ENCODE assay signal across 28 mouse cellular contexts in genomic region chr3:100707117-100707516, GRCm38 (mm10). TPM values are rescaled to one million over a fixed set of nuclear protein-coding genes. Genes with fewer than 3 reads are reported as not detected.
DNase-seq lines count a peak whose midpoint lies in the region; ATAC-seq and TF ChIP-seq lines count a peak whose summit lies in the region.
"Had no signal": no experiment of that assay in that cellular context is flagged by ENCODE, and none has a peak within 500 bp of the region (broad histone marks: within the 10 kb centered on the region; RNA-seq: fewer than 3 reads in every experiment).

No protein-coding gene starts in this region.

- no peak overlapping the region for H3K9ac ChIP-seq in heart, embryonic 15.5 days
- no peak overlapping the region for H3K9ac ChIP-seq in kidney, embryonic 16.5 days (replicated peaks; ENCODE audit: low read length)
- no peak overlapping the region for H3K9ac ChIP-seq in lung, postnatal 0 days (replicated peaks; ENCODE audit: low read depth)
- H3K9ac ChIP-seq: embryonic facial prominence, embryonic 15.5 days; forebrain, embryonic 12.5 days; forebrain, postnatal 0 days; hindbrain, embryonic 14.5 days; liver, embryonic 12.5 days; liver, postnatal 0 days; midbrain, embryonic 12.5 days; neural tube, embryonic 13.5 days had no signal

- no peaks in the 10 kb centered on the region for H3K9me3 ChIP-seq in heart, embryonic 15.5 days (replicated peaks)
- H3K9me3 ChIP-seq in kidney, embryonic 16.5 days (ENCODE audit: low read length): no peaks in the 10 kb centered on the region
- no peaks in the 10 kb centered on the region for H3K9me3 ChIP-seq in lung, postnatal 0 days (ENCODE audit: low read length)
- H3K9me3 ChIP-seq: embryonic facial prominence, embryonic 10.5 days; embryonic facial prominence, embryonic 15.5 days; forebrain, embryonic 12.5 days; liver, embryonic 12.5 days; midbrain, embryonic 12.5 days; neural tube, embryonic 13.5 days had no signal

- H3K4me2 ChIP-seq in heart, embryonic 15.5 days: no peak overlapping the region
- no peak overlapping the region for H3K4me2 ChIP-seq in kidney, embryonic 16.5 days (replicated peaks; ENCODE audit: low read depth, low read length)
- no peak overlapping the region for H3K4me2 ChIP-seq in lung, postnatal 0 days (replicated peaks; ENCODE audit: low read depth, low read length)
- H3K4me2 ChIP-seq: embryonic facial prominence, embryonic 15.5 days; forebrain, embryonic 12.5 days; hindbrain, embryonic 14.5 days; liver, embryonic 12.5 days; midbrain, embryonic 12.5 days; neural tube, embryonic 13.5 days had no signal

- H3K27ac ChIP-seq in heart, embryonic 15.5 days: peak overlapping the region; percentile 34; the same call in 1 of the 2 replicates
- peak overlapping the region; percentile 13; the same call in 1 of the 2 replicates for H3K27ac ChIP-seq in kidney, embryonic 16.5 days (ENCODE audit: low read length)
- H3K27ac ChIP-seq in lung, postnatal 0 days (ENCODE audit: low read length): no peak overlapping the region
- H3K27ac ChIP-seq: embryonic facial prominence, embryonic 10.5 days; embryonic facial prominence, embryonic 15.5 days; forebrain, embryonic 12.5 days; hindbrain, embryonic 14.5 days; liver, embryonic 12.5 days; midbrain, embryonic 12.5 days; neural tube, embryonic 13.5 days; stomach, postnatal 0 days had no signal

- no peak for ATAC-seq in heart, embryonic 15.5 days (replicated peaks; ENCODE audit: insufficient number of reproducible peaks, insufficient read depth, low FRiP score, low read depth)
- ATAC-seq in kidney, embryonic 16.5 days (ENCODE audit: low FRiP score, low TSS enrichment): peak; percentile 47; the same call in 1 of the 2 replicates
- ATAC-seq in lung, postnatal 0 days: peak; percentile 54
- ATAC-seq: forebrain, postnatal 0 days; liver, embryonic 12.5 days; liver, postnatal 0 days had no signal

- no peaks in the 10 kb centered on the region for H3K36me3 ChIP-seq in heart, embryonic 15.5 days
- no peaks in the 10 kb centered on the region for H3K36me3 ChIP-seq in kidney, embryonic 16.5 days (ENCODE audit: insufficient read depth, low read length)
- no peaks in the 10 kb centered on the region for H3K36me3 ChIP-seq in lung, postnatal 0 days (ENCODE audit: insufficient read depth, low read length)
- H3K36me3 ChIP-seq: embryonic facial prominence, embryonic 10.5 days; embryonic facial prominence, embryonic 15.5 days; forebrain, embryonic 12.5 days; liver, embryonic 12.5 days; midbrain, embryonic 12.5 days; neural tube, embryonic 13.5 days had no signal

- peaks cover 46% of the 10 kb centered on the region for H3K4me1 ChIP-seq in heart, embryonic 15.5 days (replicated peaks)
- H3K4me1 ChIP-seq in kidney, embryonic 16.5 days (ENCODE audit: insufficient read depth, low read length): peaks cover 39% of the 10 kb centered on the region
- no peaks in the 10 kb centered on the region for H3K4me1 ChIP-seq in lung, postnatal 0 days (ENCODE audit: insufficient read depth, low read depth, low read length)
- H3K4me1 ChIP-seq: liver, embryonic 12.5 days had no signal

- H3K27me3 ChIP-seq in heart, embryonic 15.5 days: no peaks in the 10 kb centered on the region
- no peaks in the 10 kb centered on the region for H3K27me3 ChIP-seq in kidney, embryonic 16.5 days (ENCODE audit: insufficient read depth, low read length)
- no peaks in the 10 kb centered on the region for H3K27me3 ChIP-seq in lung, postnatal 0 days (replicated peaks; ENCODE audit: insufficient read depth, low read length)
- H3K27me3 ChIP-seq: embryonic facial prominence, embryonic 15.5 days; forebrain, embryonic 12.5 days; midbrain, embryonic 12.5 days; neural tube, embryonic 13.5 days had no signal

- no peak for TF ChIP-seq EP300 in lung, postnatal 0 days (IDR thresholded peaks at IDR 0.05)

- WGBS in heart, embryonic 15.5 days: 46% methylated on average over 4 of the region's 4 CpGs
- 68% methylated on average over 4 of the region's 4 CpGs for WGBS in kidney, embryonic 16.5 days
- WGBS in lung, postnatal 0 days: 49% methylated on average over 4 of the region's 4 CpGs

- TF ChIP-seq CTCF in lung, postnatal 0 days (IDR thresholded peaks at IDR 0.05): no peak

- H3K4me3 ChIP-seq in heart, embryonic 15.5 days: no peak overlapping the region
- H3K4me3 ChIP-seq in kidney, embryonic 16.5 days (ENCODE audit: low read length): no peak overlapping the region
- no peak overlapping the region for H3K4me3 ChIP-seq in lung, postnatal 0 days (ENCODE audit: low read depth, low read length)
- H3K4me3 ChIP-seq: embryonic facial prominence, embryonic 10.5 days; embryonic facial prominence, embryonic 15.5 days; forebrain, embryonic 12.5 days; liver, embryonic 12.5 days; midbrain, embryonic 12.5 days; neural tube, embryonic 13.5 days had no signal

- no peak for DNase-seq in heart, adult 9 months (ENCODE audit: low spot score in 2 of 2)
- no peak for DNase-seq in kidney, postnatal 36 days
- DNase-seq in lung, postnatal 0 days (ENCODE audit: low spot score): peak; percentile 40
- DNase-seq in lung, postnatal 36 days: no peak
- DNase-seq: adrenal gland, postnatal 25 days; B cell, adult 2 months; cerebellum, adult 18-20 months; cerebellum, postnatal 10 days; forebrain, postnatal 0 days; gastrocnemius, postnatal 14 days; heart, adult 18-20 months; heart, postnatal 10 days; layer of hippocampus, postnatal 36 days; left cerebral cortex, postnatal 4 days; liver, postnatal 0 days; right cerebral cortex, postnatal 4 days; thymus, adult 18-20 months; thymus, postnatal 25 days had no signal

RNA-seq across cellular contexts. Expression of gene Man1a2, which starts 21.8 kb away (rescaled TPM):
- 51.2 and 53.1 TPM in 2 replicates for polyA plus RNA-seq in heart, embryonic 15.5 days (2015; fragmentation: Nextera tagmentation; extraction: Ambion mirVana)
- polyA plus RNA-seq in kidney, embryonic 16.5 days (2015; fragmentation: Nextera tagmentation; extraction: Ambion mirVana): 43.7 and 48.1 TPM in 2 replicates
- 74.3 and 74.4 TPM in 2 replicates for polyA plus RNA-seq in lung, postnatal 0 days (2015; fragmentation: Nextera tagmentation; extraction: Ambion mirVana)
